Mouse (Mus musculus) embryonic facial prominence, embryonic 15.5 days (tissue): ENCODE measurements at regions not wholly inside any gene's neighbourhood (a gene's known extent, or its start where the extent isn't known, plus 50 kb on each side); places are given as distances from the start of the nearest gene placed in this dataset.
"Not testable (repeated sequence)": the region's sequence is repeated elsewhere in the genome, so short reads cannot be mapped to it uniquely, and the experiment has no call there.

ENCODE experiments used
- ATAC-seq: fragments of 200-750 bp; cut with Nextera tagmentation; 2 replicates; pipeline ENCODE4 v1.8.0; 2017; ENCODE audit warnings: low read depth, moderate TSS enrichment; ENCODE audit not compliant: insufficient number of reproducible peaks, low FRiP score, low TSS enrichment
- H3K27ac ChIP-seq: fragments of 300-500 bp; sonication (generic); replicated peaks from 2 replicates; pipeline ENCODE4 v1.5.1; 2015; ENCODE audit warnings: mild to moderate bottlenecking, inconsistent platforms
- H3K27me3 ChIP-seq: fragments of 300-500 bp; sonication (generic); 2 replicates; pipeline ENCODE4 v1.6.1; 2015; ENCODE audit warnings: inconsistent platforms
- H3K36me3 ChIP-seq: fragments of 300-500 bp; sonication (generic); 2 replicates; pipeline ENCODE4 v1.6.1; 2015; ENCODE audit warnings: mild to moderate bottlenecking, inconsistent platforms
- H3K4me1 ChIP-seq: fragments of 300-500 bp; sonication (generic); 2 replicates; pipeline ENCODE4 v1.6.1; 2015; ENCODE audit warnings: inconsistent platforms
- H3K4me2 ChIP-seq: fragments of 300-500 bp; sonication (generic); replicated peaks from 2 replicates; pipeline ENCODE4 v1.6.1; 2015; ENCODE audit warnings: mild to moderate bottlenecking, inconsistent platforms
- H3K4me3 ChIP-seq: fragments of 300-500 bp; sonication (generic); replicated peaks from 2 replicates; pipeline ENCODE4 v1.5.1; 2015; ENCODE audit warnings: mild to moderate bottlenecking, inconsistent platforms
- H3K9ac ChIP-seq: fragments of 300-500 bp; sonication (generic); 2 replicates; pipeline ENCODE4 v1.6.1; 2015; ENCODE audit warnings: inconsistent platforms
- H3K9me3 ChIP-seq: fragments of 300-500 bp; sonication (generic); replicated peaks from 2 replicates; pipeline ENCODE4 v1.6.1; 2016; ENCODE audit warnings: inconsistent platforms
- whole genome bisulfite sequencing: fragments of 180-500 bp; shearing (Covaris S2); methylation state at CpG from one replicate; pipeline ENCODE4 v1.1.7; 2015; 5-methylcytosine and 5-hydroxymethylcytosine counted together

DNA sequence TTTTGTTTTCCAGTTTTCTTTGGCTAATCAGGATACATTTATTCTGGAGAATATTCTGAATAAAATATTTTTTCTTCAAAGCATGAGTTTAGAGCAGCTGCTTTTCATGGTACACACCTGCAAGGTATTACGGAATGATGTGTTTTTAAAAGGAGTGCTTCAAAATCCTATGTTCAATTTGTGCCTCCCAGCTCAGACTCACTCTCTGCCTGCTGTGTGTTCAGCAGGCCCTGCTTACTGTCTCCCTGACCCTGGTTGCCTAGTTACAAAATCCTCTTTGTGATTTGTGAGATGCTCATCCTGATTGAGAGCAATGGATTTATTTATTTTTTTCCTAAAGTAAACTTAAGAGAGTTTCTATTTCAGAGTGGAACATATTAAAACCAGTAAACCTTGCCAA, 115.7 kb downstream of the Pcdh18 start:
- Histone ChIP-seq H3K9me3 (no peaks in the 10 kb centered on the region), H3K4me3 (no peak overlapping the region), H3K27me3 (no peaks in the 10 kb centered on the region), H3K36me3 (no peaks in the 10 kb centered on the region), H3K4me1 (peaks cover 11% of the 10 kb centered on the region), H3K4me2 (no peak overlapping the region), H3K27ac (no peak overlapping the region), H3K9ac (no peak overlapping the region)
- WGBS = 50% methylated on average over 1 of the region's 1 CpGs
- 0 out of 2 replicates have a peak, but pooled peaks have one; percentile 36 for ATAC-seq

DNA sequence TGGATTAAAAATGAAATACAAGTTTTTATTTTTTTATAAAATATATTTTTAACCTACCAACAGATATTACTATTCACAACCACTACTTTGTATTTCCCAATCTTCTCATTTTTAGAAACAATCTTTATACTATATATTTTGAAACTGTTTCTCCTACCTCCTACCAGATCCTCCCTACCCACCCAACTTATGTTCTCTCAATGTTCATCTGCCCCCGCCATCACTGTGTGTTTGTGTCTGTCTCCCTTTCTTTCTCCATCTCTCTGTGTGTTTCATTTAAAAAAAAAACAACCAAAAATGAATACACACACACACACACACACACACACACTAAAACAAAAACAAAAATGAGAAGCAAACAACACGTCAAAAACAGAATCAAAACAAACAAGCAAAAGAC, 118.5 kb downstream of the Pcdh18 start:
- 80% methylated on average over 2 of the region's 2 CpGs for WGBS
- Histone ChIP-seq H3K27ac (no peak overlapping the region), H3K27me3 (no peaks in the 10 kb centered on the region), H3K4me2 (no peak overlapping the region), H3K4me1 (peaks cover 4% of the 10 kb centered on the region), H3K9ac (no peak overlapping the region), H3K36me3 (no peaks in the 10 kb centered on the region), H3K9me3 (no peaks in the 10 kb centered on the region), H3K4me3 (no peak overlapping the region)
- ATAC-seq = no peak

- no peaks in the 10 kb centered on the region for H3K4me1 ChIP-seq
- no peak overlapping the region for H3K9ac ChIP-seq
- H3K27me3 ChIP-seq = no peaks in the 10 kb centered on the region
- H3K4me3 ChIP-seq = no peak overlapping the region
- 35% methylated on average over 2 of the region's 2 CpGs for WGBS
- no peak overlapping the region for H3K4me2 ChIP-seq
- H3K27ac ChIP-seq = no peak overlapping the region
- no peaks in the 10 kb centered on the region for H3K9me3 ChIP-seq
- ATAC-seq = no peak
- no peaks in the 10 kb centered on the region for H3K36me3 ChIP-seq
Observed at GRCm38 (mm10) chr3:49636676-49637075, 120.4 kb downstream of the Pcdh18 start.

- no peak overlapping the region for H3K4me2 ChIP-seq
- WGBS = 20% methylated on average over 9 of the region's 9 CpGs
- H3K27ac ChIP-seq = peak overlapping the region; percentile 75
Observed at GRCm38 (mm10) chr3:49592706-49593451, 164.2 kb downstream of the Pcdh18 start.

GRCm38 (mm10) chr3:49590234-49590633, 166.9 kb downstream of the Pcdh18 start:
- H3K36me3 ChIP-seq = no peaks in the 10 kb centered on the region
- H3K4me1 ChIP-seq = peaks cover 8% of the 10 kb centered on the region
- no peaks in the 10 kb centered on the region for H3K27me3 ChIP-seq
- no peak overlapping the region for H3K9ac ChIP-seq
- no peak overlapping the region for H3K4me2 ChIP-seq
- H3K4me3 ChIP-seq = no peak overlapping the region
- no peaks in the 10 kb centered on the region for H3K9me3 ChIP-seq
- 87% methylated on average over 2 of the region's 2 CpGs for whole genome bisulfite sequencing
- H3K27ac ChIP-seq = no peak overlapping the region
- no peak for ATAC-seq

More at GRCm38 (mm10) chr3:49592706-49593451, 164.2 kb downstream of the Pcdh18 start:
- Histone ChIP-seq H3K9ac (no peak overlapping the region), H3K4me1 (peaks cover 8% of the 10 kb centered on the region), H3K4me3 (no peak overlapping the region), H3K27me3 (no peaks in the 10 kb centered on the region), H3K36me3 (no peaks in the 10 kb centered on the region), H3K9me3 (no peaks in the 10 kb centered on the region)
- ATAC-seq = peak; percentile 69; the same call in 1 of the 2 replicates

GRCm38 (mm10) chr3:49586531-49587168, 170.5 kb downstream of the Pcdh18 start:
- Histone ChIP-seq H3K9ac (no peak overlapping the region), H3K4me1 (no peaks in the 10 kb centered on the region), H3K27ac (0 out of 2 replicates have a peak overlapping the region, but pooled peaks have one; percentile 48), H3K9me3 (no peaks in the 10 kb centered on the region), H3K27me3 (no peaks in the 10 kb centered on the region), H3K36me3 (no peaks in the 10 kb centered on the region), H3K4me3 (no peak overlapping the region), H3K4me2 (no peak overlapping the region)
- no peak for ATAC-seq
- WGBS = 32% methylated on average over 6 of the region's 6 CpGs

- H3K4me3 ChIP-seq, H3K9ac ChIP-seq, ATAC-seq, H3K27ac ChIP-seq, H3K9me3 ChIP-seq, H3K27me3 ChIP-seq, H3K36me3 ChIP-seq, H3K4me2 ChIP-seq, H3K4me1 ChIP-seq: not testable (repeated sequence)
Observed at GRCm38 (mm10) chr3:49585962-49586361, 171.2 kb downstream of the Pcdh18 start.

DNA sequence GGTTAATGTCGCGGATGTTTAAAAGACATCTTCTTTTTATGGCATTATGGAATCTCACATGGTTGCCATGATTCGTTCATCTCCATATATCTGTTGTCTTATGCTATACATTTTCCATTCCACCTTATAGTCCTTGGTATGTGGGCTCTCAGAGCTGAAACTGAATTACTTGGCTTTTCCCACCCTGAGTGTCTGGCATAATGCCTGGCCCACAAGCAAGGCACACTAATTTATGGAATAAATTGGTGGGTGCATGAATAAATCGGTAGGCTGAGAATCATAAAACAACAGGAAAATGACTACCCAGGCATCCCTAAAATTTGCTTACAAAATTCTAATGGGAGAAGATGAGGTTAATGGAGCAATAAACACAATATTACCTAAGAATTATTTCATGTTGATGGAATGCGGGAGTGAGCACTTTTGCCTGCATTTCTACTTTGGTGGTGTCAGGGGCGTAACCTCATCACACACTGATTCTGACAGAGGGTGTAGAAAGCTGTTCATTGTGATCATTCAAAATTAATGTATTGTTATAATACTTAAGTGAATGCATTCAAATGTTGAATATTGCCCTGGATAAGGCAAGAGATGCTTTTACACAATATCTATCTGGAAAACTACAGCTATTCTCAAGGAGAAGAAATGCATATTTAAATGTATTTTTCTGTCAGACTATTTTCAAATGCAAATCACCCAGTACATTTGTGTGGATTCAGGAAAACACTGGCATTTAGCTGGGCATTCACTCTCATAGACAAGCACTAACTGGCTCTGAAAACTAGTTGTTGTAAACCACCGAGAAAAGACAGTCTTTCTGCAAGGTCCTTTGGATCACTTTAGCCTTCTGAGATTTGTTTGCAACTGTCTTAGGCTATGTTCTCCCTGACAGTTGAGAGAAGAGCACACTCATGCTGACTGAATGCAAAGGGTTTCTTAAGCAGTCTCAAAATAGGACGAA, 190.1 kb downstream of the Pcdh18 start:
- WGBS = 79% methylated on average over 8 of the region's 8 CpGs
- no peak for ATAC-seq

DNA sequence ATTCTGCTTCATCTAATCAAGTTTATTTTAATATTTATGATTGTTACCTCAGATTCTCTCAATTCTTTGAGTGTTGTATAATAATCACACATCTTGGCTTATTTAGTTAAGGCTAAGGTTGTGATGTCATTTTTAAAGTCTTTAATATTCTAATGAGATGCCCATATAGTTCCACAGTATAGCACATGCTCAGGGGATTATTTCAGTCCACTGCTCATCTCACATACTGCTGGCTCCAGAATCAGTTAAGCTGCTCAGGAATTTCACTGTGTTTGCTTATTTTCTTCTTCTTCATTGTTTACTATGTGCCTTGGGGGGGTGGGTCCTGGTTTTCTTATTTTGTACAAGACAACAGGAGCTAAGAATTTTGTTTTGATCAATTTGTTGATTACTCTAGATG, 229.5 kb downstream of the Pcdh18 start:
- no peak overlapping the region for H3K4me2 ChIP-seq
- H3K4me1 ChIP-seq = no peaks in the 10 kb centered on the region
- no peaks in the 10 kb centered on the region for H3K9me3 ChIP-seq
- no peak overlapping the region for H3K9ac ChIP-seq
- no peaks in the 10 kb centered on the region for H3K27me3 ChIP-seq
- H3K27ac ChIP-seq = no peak overlapping the region
- no peak for ATAC-seq
- H3K36me3 ChIP-seq = no peaks in the 10 kb centered on the region
- H3K4me3 ChIP-seq = no peak overlapping the region

More for the DNA sequence above, 190.1 kb downstream of the Pcdh18 start:
- Histone ChIP-seq H3K27me3 (no peaks in the 10 kb centered on the region), H3K4me2 (no peak overlapping the region), H3K4me1 (no peaks in the 10 kb centered on the region), H3K4me3 (no peak overlapping the region), H3K9me3 (no peaks in the 10 kb centered on the region), H3K9ac (no peak overlapping the region), H3K27ac (no peak overlapping the region), H3K36me3 (no peaks in the 10 kb centered on the region)

GRCm38 (mm10) chr3:49520088-49520487, 237.0 kb downstream of the Pcdh18 start:
- 28% methylated on average over 2 of the region's 2 CpGs for whole genome bisulfite sequencing
- Histone ChIP-seq H3K9ac (no peak overlapping the region), H3K27me3 (no peaks in the 10 kb centered on the region), H3K36me3 (no peaks in the 10 kb centered on the region), H3K27ac (no peak overlapping the region), H3K9me3 (no peaks in the 10 kb centered on the region), H3K4me3 (no peak overlapping the region), H3K4me2 (no peak overlapping the region), H3K4me1 (no peaks in the 10 kb centered on the region)
- ATAC-seq = no peak

DNA sequence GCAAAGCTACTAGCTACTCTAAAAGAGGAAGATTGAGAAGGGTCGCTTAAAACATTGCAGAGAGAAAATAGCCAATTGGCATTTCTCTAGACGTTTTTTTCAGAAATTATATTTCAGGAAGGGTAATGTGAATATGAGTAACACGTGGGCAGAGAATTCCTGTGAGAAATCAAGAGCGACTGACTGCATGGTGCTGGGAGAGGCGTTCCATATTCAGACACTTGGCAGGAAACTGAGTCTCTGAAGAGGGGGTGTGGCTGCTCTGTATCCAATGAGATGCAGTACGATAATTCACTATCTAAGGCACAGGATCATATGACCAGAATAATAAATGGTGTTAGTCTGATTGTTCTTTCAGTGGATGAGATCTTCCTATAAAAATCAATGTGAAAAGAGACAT, 252.5 kb downstream of the Pcdh18 start:
- H3K36me3 ChIP-seq = no peaks in the 10 kb centered on the region

More for the DNA sequence above, 252.5 kb downstream of the Pcdh18 start:
- Histone ChIP-seq H3K27ac (no peak overlapping the region), H3K4me1 (no peaks in the 10 kb centered on the region), H3K27me3 (no peaks in the 10 kb centered on the region), H3K4me3 (no peak overlapping the region), H3K4me2 (no peak overlapping the region), H3K9me3 (no peaks in the 10 kb centered on the region), H3K9ac (no peak overlapping the region)
- no peak for ATAC-seq
- 40% methylated on average over 6 of the region's 6 CpGs for WGBS
